Mouse (Mus musculus) heart, embryonic 10.5 days (tissue): ENCODE measurements around the gene 4933428G20Rik. TPM values are rescaled to one million over a fixed set of nuclear protein-coding genes. Genes with fewer than 3 reads are reported as not detected.

Experiments
- DNase-seq: peaks from one replicate; pipeline ENCODE4 v3.0.0-alpha.2; 2017; ENCODE audit warnings: low spot score
- H3K27ac ChIP-seq: fragments of 300-500 bp; sonication (generic); 2 replicates; pipeline ENCODE4 v1.5.1; 2016; ENCODE audit warnings: mild to moderate bottlenecking
- H3K27me3 ChIP-seq: fragments of 300-500 bp; sonication (generic); 2 replicates; pipeline ENCODE4 v1.6.1; 2016; ENCODE audit warnings: mild to moderate bottlenecking; ENCODE audit not compliant: poor library complexity, insufficient read depth, severe bottlenecking
- H3K36me3 ChIP-seq: fragments of 300-500 bp; sonication (generic); 2 replicates; pipeline ENCODE4 v1.6.1; 2016; ENCODE audit warnings: mild to moderate bottlenecking, moderate library complexity
- H3K4me1 ChIP-seq: fragments of 300-500 bp; sonication (generic); 2 replicates; pipeline ENCODE4 v1.6.1; 2016; ENCODE audit warnings: mild to moderate bottlenecking
- H3K4me3 ChIP-seq: fragments of 300-500 bp; sonication (generic); 2 replicates; pipeline ENCODE4 v1.5.1; 2016; ENCODE audit warnings: mild to moderate bottlenecking, moderate library complexity
- H3K9me3 ChIP-seq: fragments of 300-500 bp; sonication (generic); 2 replicates; pipeline ENCODE4 v1.6.1; 2016; ENCODE audit warnings: mild to moderate bottlenecking, moderate library complexity
- WGBS: fragments of 180-500 bp; shearing (Covaris S2); methylation state at CpG from one replicate; pipeline ENCODE4 v1.1.7; 2016; 5-methylcytosine and 5-hydroxymethylcytosine counted together
- polyA plus RNA-seq: library from polyadenylated mRNA; unstranded; fragments of >200 nt; fragmentation: Nextera tagmentation; extraction: Ambion mirVana; gene quantifications from 2 replicates; pipeline ENCODE4 v1.2.1, GENCODE M21; 2016

4933428G20Rik gene
- polyA plus RNA-seq = 1.3 TPM in 2 replicates

DNA sequence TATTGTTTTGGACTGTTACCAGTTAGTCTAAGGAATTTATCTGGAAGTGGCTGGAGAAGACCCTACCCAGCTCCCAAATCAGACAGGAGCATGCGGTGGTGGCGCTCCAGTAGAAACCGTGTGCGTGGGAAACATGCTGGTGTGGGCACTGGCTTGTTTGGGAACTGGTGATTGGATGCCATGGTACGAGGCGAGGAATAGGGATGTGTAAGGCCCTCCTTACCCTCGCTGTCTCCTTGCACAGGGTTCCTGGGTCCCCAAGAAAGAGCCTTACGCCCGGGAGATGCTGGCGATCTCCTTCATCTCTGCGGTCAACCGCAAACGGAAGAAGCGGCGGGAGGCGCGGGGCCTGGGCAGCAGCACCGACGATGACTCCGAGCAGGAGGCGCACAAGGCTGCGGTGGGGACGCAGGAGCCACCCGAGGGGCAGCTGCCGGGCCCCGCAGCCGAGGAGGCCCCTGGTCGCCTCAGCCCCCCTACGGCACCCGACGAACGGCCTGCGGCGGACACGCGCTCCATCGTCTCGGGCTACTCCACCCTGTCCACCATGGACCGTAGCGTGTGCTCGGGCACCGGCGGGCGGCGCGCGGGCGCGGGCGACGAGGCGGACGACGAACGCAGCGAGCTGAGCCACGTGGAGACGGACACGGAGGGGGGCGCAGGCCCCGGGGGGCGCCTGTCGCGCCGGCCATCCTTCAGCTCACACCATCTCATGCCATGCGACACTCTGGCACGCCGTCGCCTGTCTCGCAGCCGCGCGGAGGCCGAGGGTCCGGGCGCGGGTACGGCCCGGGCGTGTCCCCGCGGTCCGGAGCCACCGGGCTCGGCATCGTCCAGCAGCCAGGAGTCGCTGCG, at the start of gene 4933428G20Rik:
Gene 4933428G20Rik, minus strand, starts transcription at position 476 of the 855 bp plus-strand sequence.
- peak within 1 kb of the TSS; percentile 68 for H3K27ac ChIP-seq

DNA sequence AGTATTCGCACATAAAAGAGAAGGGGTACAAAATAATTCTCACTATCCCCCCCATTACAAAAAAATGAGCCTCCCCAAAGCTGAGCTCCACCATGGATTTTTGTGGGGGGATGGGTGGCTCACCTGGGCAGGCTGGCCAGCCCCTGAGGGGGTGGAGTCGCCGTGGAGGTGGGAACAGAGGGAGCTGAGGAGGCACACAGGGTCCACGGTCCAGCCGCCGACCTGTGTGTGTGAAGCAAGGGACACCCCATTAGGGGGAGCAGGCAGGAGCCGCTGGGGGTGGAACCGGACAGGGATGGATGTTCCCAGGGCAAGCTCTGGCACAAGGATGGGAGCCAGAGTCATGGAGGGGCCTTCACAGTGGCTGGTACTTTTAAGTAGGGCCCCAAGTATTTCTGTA, 48.6 kb upstream of the 4933428G20Rik start:
- H3K27ac ChIP-seq = no peak overlapping the region
- H3K4me3 ChIP-seq = no peak overlapping the region
- H3K9me3 ChIP-seq = no peaks in the 10 kb centered on the region
- 32% methylated on average over 8 of the region's 8 CpGs for WGBS
- H3K27me3 ChIP-seq = peaks cover 100% of the 10 kb centered on the region
- no peak for DNase-seq
- H3K4me1 ChIP-seq = peaks cover 33% of the 10 kb centered on the region
- H3K36me3 ChIP-seq = no peaks in the 10 kb centered on the region

More for the DNA sequence above, at the start of gene 4933428G20Rik:
- DNase-seq = no peak
- peaks cover 65% of the 10 kb centered on the region for H3K36me3 ChIP-seq
- H3K27me3 ChIP-seq = peaks cover 65% of the 10 kb centered on the region
- peak within 1 kb of the TSS; percentile 49 for H3K4me3 ChIP-seq
- peaks cover 33% of the 10 kb centered on the region for H3K4me1 ChIP-seq
- WGBS = 21% methylated on average over 83 of the region's 88 CpGs
- no peaks in the 10 kb centered on the region for H3K9me3 ChIP-seq

DNA sequence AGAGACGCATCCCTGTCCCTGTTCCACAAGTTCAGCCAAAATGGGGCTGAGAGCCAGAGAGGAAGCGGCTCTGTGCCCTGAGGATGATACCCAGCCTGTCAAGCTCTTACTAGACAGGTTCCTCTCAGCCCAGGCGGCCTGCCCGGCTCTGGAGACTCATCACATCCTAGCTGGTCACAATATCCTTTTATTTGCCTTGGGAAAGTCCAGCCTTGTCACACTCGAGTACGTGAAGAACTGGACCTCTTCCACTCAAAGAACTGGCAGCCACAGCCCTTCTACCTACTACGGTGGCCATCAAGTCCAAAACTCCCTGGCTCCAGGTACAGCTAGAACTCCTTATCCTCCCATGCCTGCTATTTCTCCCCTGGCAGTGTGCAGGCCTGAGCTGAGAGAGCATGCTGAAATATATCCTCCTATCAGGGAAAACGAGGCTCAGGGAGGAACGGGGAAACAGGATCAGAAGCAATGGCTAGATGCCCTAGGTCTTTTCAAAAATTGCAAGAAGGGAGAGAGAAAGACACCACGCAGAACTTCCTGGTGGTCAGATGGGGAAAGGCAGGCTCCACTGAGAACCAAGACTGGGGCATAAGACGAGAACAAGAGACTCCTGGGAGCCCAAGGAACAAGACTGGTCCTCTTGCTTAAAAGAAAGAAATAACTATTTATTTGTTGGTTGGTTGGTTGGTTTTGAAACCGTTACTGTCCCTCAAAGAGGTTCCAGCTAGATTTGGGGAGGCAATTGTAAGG, 48.0 kb upstream of the 4933428G20Rik start:
- DNase-seq = no peak
- Histone ChIP-seq H3K36me3 (no peaks in the 10 kb centered on the region), H3K27me3 (peaks cover 100% of the 10 kb centered on the region), H3K9me3 (no peaks in the 10 kb centered on the region), H3K4me1 (peaks cover 33% of the 10 kb centered on the region), H3K4me3 (no peak overlapping the region), H3K27ac (no peak overlapping the region)
- 54% methylated on average over 12 of the region's 12 CpGs for WGBS

DNA sequence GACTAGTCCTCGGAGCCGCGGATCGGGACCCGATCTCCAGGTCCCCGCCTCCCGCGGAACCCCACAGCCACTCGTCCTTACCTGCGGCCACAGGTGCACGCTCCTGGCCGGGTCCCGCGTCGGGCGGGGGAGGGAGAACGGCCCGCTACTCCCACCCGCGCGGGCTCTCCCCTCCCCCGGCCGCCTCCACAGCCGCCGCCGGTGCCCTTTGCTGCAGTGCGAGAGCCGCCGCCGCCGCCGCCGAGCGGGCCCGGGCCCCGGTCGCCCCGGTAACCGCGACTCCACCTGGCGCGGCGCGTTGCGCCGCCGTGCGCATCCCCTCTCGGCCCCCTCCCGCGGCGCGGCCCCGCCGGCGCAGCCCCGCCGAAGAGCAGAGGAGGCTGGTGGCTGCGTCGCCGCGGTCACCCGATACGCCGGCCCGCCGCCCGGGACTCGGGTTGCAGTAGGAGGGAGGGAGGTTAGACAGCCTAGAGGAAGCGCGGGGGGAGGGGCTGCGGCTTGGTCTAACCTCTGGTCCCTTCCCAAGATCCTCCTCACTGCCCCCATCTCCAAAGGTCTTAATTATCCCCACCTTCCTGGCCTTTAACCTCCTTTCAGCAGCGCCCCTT, 46.8 kb upstream of the 4933428G20Rik start:
- Histone ChIP-seq H3K9me3 (no peaks in the 10 kb centered on the region), H3K4me1 (peaks cover 31% of the 10 kb centered on the region), H3K27ac (peak overlapping the region; percentile 68; the same call in 1 of the 2 replicates), H3K36me3 (no peaks in the 10 kb centered on the region), H3K4me3 (peak overlapping the region; percentile 79), H3K27me3 (peaks cover 100% of the 10 kb centered on the region)
- DNase-seq = no peak
- WGBS = under 1% methylated on average over 72 of the region's 73 CpGs

DNA sequence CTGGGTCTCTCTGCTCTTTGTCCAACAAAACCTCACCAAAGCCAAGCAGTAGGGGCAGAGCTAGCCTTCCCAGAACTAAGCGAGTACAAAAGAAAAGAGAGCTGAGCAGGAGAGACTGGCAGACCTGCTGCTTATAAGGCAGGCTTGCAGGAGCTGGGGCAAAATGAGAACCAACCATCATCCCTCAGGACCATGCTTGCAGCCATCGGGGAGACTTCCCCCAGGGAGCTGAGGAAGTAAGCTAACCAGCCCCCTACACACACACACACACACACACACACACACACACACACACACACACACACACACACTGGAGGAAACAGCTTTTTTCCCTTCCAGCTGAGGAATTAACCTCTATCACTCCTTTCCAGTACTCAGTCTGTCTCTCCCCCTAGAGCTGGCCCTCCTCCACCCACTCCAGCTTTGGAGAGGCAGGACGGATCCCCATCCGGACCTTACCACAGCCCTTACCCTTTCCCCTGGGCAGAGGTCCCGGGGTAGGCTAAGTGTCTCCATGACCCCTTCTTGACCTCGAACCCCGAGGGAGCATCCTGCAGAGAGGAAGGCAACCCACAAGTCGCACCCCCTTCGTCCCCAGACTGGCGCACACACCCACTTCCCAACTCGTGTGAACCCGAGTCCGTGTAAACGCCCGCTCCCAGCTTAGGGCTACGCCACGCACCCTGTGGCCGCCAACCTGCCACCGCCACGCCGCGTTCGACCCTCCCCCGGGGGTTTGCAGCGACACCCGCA, 45.8 kb upstream of the 4933428G20Rik start:
- Histone ChIP-seq H3K4me3 (peak overlapping the region; percentile 79), H3K36me3 (no peaks in the 10 kb centered on the region), H3K27me3 (peaks cover 100% of the 10 kb centered on the region), H3K4me1 (peaks cover 22% of the 10 kb centered on the region), H3K27ac (peak overlapping the region; percentile 68), H3K9me3 (no peaks in the 10 kb centered on the region)
- no peak for DNase-seq
- 5% methylated on average over 26 of the region's 26 CpGs for WGBS

DNA sequence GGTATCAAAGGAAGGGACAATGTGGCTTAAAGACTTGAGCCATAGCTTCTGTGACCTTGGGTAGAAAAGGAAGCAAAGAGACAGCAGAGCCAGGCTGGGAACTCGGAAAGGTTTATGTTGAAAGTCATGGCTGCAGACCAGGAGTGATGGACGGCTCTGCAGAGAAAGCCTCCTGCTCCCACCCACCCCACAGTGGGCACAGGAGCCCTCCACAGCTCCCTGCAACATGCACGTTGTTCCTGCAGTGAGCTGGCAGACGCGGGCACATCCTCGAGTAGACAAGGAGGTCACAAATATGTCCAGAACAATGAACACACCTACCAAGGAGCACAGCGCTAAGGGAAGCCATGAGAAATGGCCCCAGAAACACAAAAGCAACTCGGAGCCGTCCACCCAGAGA, 43.7 kb upstream of the 4933428G20Rik start:
- H3K9me3 ChIP-seq = no peaks in the 10 kb centered on the region
- peaks cover 100% of the 10 kb centered on the region for H3K27me3 ChIP-seq
- H3K4me1 ChIP-seq = peaks cover 23% of the 10 kb centered on the region
- H3K27ac ChIP-seq = no peak overlapping the region
- no peaks in the 10 kb centered on the region for H3K36me3 ChIP-seq
- no peak overlapping the region for H3K4me3 ChIP-seq
- 70% methylated on average over 9 of the region's 9 CpGs for WGBS
- DNase-seq = no peak

DNA sequence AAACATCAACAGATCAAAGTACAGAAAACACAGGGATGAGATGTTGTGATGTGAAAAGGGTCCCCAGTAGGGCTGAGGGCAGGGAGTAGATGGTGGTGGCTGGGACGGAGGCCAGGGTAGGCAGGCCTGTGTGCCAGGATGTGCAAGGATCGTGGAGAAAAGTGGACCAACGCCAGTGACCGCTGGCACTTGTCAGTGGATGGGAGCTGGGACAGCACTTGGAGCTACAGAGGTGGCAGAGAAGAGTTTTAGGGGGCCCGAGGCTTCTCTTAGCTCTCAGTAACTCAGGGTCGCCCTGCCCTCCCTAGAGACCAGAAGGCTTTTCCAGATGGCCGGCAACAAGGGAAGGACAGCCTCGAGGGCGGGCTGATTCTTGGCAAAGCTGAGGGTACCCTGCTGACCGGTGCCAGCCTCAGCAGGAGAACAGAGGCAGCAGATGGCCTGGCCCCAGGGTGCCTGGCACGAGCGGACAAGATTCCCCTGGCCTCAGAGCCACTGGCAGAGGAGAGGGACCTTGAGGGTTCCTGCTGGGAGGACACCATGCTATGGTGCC, 43.1 kb upstream of the 4933428G20Rik start:
- Histone ChIP-seq H3K4me1 (peaks cover 23% of the 10 kb centered on the region), H3K36me3 (no peaks in the 10 kb centered on the region), H3K27me3 (peaks cover 100% of the 10 kb centered on the region), H3K4me3 (no peak overlapping the region), H3K27ac (no peak overlapping the region), H3K9me3 (no peaks in the 10 kb centered on the region)
- no peak for DNase-seq
- WGBS = 47% methylated on average over 12 of the region's 12 CpGs

DNA sequence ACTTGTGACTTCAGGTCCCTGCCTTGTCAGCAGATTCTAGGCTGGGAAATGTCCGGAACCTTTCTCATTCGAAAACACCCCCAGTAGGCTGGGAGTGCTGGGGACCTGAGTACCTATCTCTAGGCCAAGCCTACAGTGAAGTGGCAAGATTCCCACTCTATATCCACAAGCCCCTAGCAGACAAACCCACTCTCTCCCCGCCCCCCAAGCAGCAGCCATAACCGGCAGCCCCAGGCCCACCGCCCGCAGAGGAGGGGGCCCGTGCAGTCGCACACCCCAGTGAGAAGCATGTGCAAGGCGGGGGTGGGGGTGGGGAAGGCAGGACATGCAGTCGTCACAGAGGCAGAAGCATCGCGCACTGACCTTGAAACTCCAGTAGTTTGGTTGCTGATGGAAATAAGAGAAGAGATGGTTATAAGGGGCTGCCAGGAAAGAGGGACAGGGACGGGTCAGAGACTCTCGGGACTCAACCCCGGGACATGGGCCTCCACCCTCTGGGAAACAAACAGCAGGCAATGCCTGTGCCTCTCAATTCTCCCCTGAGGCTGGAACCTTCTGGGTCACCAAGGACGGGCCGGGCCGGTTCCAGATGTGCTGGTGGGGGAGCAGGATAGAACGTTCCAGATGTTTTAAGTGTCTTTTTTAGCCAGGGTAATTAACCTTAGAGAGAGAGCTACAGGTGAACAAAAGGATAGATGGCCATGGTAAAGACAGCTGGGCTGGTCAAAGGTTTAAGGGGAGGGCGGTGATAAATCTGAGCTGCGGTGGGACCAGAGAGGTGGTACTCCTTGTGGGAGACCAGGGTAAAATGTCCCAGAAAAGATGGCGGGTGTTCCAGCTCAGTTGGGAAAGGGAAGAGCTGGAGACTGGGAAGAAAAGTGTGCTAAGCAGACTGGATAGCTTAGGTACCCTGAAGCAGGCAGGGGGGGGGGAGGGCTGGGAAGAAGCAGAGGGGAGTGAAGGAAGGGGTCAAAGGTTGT, 42.3 kb upstream of the 4933428G20Rik start:
- Histone ChIP-seq H3K27ac (no peak overlapping the region), H3K4me3 (no peak overlapping the region), H3K4me1 (peaks cover 25% of the 10 kb centered on the region), H3K36me3 (no peaks in the 10 kb centered on the region), H3K27me3 (peaks cover 100% of the 10 kb centered on the region), H3K9me3 (no peaks in the 10 kb centered on the region)
- DNase-seq = no peak
- 72% methylated on average over 22 of the region's 22 CpGs for WGBS

DNA sequence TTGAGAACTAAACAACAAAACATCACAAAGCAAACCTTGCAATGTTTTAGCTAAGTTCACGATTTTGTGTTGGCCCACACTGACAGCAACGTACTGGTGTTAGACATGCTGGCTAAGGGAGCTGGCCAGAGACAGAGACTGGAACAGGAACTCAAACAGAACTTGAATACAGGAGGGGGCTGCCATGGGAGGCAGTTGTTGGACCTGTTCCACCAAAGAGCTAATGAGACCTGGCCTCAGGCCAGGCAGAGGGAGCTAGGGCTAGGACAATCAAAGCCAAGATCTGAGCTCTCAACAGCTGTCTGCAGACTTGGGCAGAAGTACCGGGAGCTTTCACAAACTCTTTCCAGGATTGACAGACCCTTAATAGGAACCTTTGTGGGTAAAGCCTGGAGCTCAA, 40.5 kb upstream of the 4933428G20Rik start:
- WGBS = 53% methylated on average over 3 of the region's 3 CpGs
- Histone ChIP-seq H3K27ac (no peak overlapping the region), H3K27me3 (peaks cover 100% of the 10 kb centered on the region), H3K36me3 (no peaks in the 10 kb centered on the region), H3K9me3 (no peaks in the 10 kb centered on the region), H3K4me1 (peaks cover 23% of the 10 kb centered on the region), H3K4me3 (no peak overlapping the region)
- DNase-seq = no peak

DNA sequence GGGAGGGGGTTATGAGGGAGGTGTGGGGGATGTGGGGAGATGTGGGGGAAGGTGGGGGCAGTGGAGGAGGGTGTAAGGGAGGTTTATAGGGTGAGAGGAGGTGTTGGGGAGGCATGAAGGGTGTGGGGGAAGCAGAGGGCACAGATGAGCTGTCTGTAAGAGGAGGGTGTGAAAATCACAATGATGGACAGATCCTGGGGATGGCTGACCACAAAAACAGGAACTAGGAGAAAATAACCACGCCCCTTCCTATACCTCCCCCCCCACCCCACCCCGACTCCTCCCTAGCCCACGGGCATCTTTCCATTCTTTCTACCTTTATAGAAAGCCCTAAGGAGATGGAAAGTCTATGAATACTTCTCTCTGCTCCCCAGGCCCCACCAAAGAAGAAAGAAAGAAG, 40.0 kb upstream of the 4933428G20Rik start:
- H3K9me3 ChIP-seq = no peaks in the 10 kb centered on the region
- peaks cover 100% of the 10 kb centered on the region for H3K27me3 ChIP-seq
- H3K4me1 ChIP-seq = peaks cover 25% of the 10 kb centered on the region
- H3K27ac ChIP-seq = no peak overlapping the region
- no peak for DNase-seq
- H3K36me3 ChIP-seq = no peaks in the 10 kb centered on the region
- 55% methylated on average over 3 of the region's 3 CpGs for WGBS
- H3K4me3 ChIP-seq = no peak overlapping the region

DNA sequence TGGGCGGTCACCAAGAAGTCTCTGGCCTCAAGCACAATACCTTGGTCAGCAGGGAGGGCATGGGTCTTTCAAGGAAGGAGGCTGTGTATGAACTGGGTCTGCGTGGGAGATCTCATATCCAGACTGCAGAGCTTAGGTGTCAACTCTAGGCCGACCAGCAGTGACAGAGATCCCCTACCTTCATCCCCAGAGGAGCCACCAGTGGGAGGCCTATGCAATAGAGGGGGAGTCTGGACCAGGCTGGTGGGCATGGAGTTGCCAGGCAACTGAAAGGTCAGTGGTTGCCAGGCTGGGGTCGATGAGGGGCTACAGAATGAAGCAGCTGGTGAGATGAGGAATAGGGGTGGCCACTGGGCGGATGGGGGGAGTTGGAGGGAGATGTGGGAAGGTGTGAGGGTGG, 39.5 kb upstream of the 4933428G20Rik start:
- DNase-seq = no peak
- H3K4me1 ChIP-seq = peaks cover 30% of the 10 kb centered on the region
- H3K27me3 ChIP-seq = peaks cover 100% of the 10 kb centered on the region
- H3K4me3 ChIP-seq = no peak overlapping the region
- H3K9me3 ChIP-seq = no peaks in the 10 kb centered on the region
- WGBS = 66% methylated on average over 5 of the region's 5 CpGs
- H3K36me3 ChIP-seq = no peaks in the 10 kb centered on the region
- H3K27ac ChIP-seq = no peak overlapping the region
